Mouse (Mus musculus): Measurements from ENCODE around the gene Tnfsfm13.

The Tnfsfm13 gene

GRCm38 (mm10) chr11:69645860-69646259 lies 50.0 kb downstream of the Tnfsfm13 start:
- DNase-seq: no peak

- DNase-seq: no peak
Measured at GRCm38 (mm10) chr11:69635471-69635870, 60.4 kb downstream of the Tnfsfm13 start.

- peak; percentile 67 to 74 for DNase-seq
Measured at GRCm38 (mm10) chr11:69633128-69633866, 62.6 kb downstream of the Tnfsfm13 start.

Measured in lung, adult 18-20 months (tissue).